Mouse (Mus musculus) E14TG2a.4 (cell line): Measurements from ENCODE around the gene Col6a6.

Experiments used
- H3K27me3 ChIP-seq: 2 replicates; pipeline ENCODE4 v1.6.1; 2014; ENCODE audit warnings: low read length, control low read depth; ENCODE audit not compliant: insufficient read depth
- H3K36me3 ChIP-seq: 2 replicates; pipeline ENCODE4 v1.6.1; 2014; ENCODE audit warnings: low read length, control low read depth; ENCODE audit not compliant: insufficient read depth
- H3K4me1 ChIP-seq: replicated peaks from 2 replicates; pipeline ENCODE4 v1.6.1; 2014; ENCODE audit warnings: low read depth, low read length, control low read depth
- H3K4me3 ChIP-seq: replicated peaks from 2 replicates; pipeline ENCODE4 v1.5.1; 2014; ENCODE audit warnings: mild to moderate bottlenecking, low read length
- H3K9me3 ChIP-seq: 2 replicates; pipeline ENCODE4 v1.6.1; 2014; ENCODE audit warnings: low read length, control low read depth
- CTCF ChIP-seq: conservative IDR thresholded peaks from 2 replicates; pipeline ENCODE4 v1.5.1; 2014; ENCODE audit warnings: low read length
- NANOG ChIP-seq: IDR thresholded peaks from 2 replicates; pipeline ENCODE4 v1.6.1; 2014; ENCODE audit warnings: borderline replicate concordance, low read length, mixed read lengths
- POU5F1 ChIP-seq: IDR thresholded peaks from 2 replicates; pipeline ENCODE4 v1.6.1; 2014; ENCODE audit warnings: low read length, borderline replicate concordance

Gene Col6a6

DNA sequence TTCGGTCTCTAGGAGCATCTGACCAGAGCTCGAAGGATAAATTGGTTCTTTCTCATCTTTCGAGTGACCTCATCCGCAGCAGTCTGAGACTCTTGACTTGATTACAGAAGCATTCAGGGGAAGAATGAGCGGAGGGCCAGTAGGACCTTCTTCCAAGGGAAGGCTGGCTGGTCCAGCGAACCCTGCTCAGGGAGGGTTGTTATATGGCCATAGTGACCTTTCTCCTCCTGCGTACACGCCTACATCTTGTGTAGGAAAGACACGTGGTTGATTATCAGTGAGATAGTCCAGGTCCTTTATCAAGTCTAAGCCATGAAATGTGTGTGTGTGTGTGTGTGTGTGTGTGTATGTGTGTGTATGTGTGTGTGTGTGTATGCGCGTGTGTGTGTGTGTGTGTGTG is 40.2 kb downstream of the Col6a6 start:
- no peaks in the 10 kb centered on the region for H3K27me3 ChIP-seq
- TF ChIP-seq NANOG (no peak), CTCF (no peak), POU5F1 (no peak)
- H3K4me1 ChIP-seq, result no peaks in the 10 kb centered on the region
- H3K9me3 ChIP-seq, result no peaks in the 10 kb centered on the region
- H3K4me3 ChIP-seq, result no peak overlapping the region
- no peaks in the 10 kb centered on the region for H3K36me3 ChIP-seq

GRCm38 (mm10) chr9:105784026-105784425 is 43.9 kb downstream of the Col6a6 start:
- Histone ChIP-seq H3K9me3 (no peaks in the 10 kb centered on the region), H3K4me1 (no peaks in the 10 kb centered on the region), H3K27me3 (no peaks in the 10 kb centered on the region), H3K4me3 (no peak overlapping the region), H3K36me3 (no peaks in the 10 kb centered on the region)
- TF ChIP-seq CTCF (no peak), NANOG (no peak), POU5F1 (no peak)

- Histone ChIP-seq H3K36me3 (no peaks in the 10 kb centered on the region), H3K4me1 (no peaks in the 10 kb centered on the region), H3K27me3 (no peaks in the 10 kb centered on the region)
Observed at GRCm38 (mm10) chr9:105780696-105781095, 47.3 kb downstream of the Col6a6 start.

GRCm38 (mm10) chr9:105778741-105779140 is 49.2 kb downstream of the Col6a6 start:
- TF ChIP-seq NANOG, result no peak
- no peak for TF ChIP-seq POU5F1
- TF ChIP-seq CTCF, result no peak
- 0 out of 2 replicates have a peak, but pooled peaks cover 4% of the 10 kb centered on the region for H3K4me1 ChIP-seq
- H3K36me3 ChIP-seq, result no peaks in the 10 kb centered on the region
- H3K9me3 ChIP-seq, result no peaks in the 10 kb centered on the region
- H3K4me3 ChIP-seq, result no peak overlapping the region
- 0 out of 2 replicates have a peak, but pooled peaks cover 4% of the 10 kb centered on the region for H3K27me3 ChIP-seq

More at GRCm38 (mm10) chr9:105780696-105781095, 47.3 kb downstream of the Col6a6 start:
- Histone ChIP-seq H3K9me3 (no peaks in the 10 kb centered on the region), H3K4me3 (no peak overlapping the region)
- TF ChIP-seq CTCF (no peak), POU5F1 (no peak), NANOG (no peak)

GRCm38 (mm10) chr9:105774878-105775277 is 53.1 kb downstream of the Col6a6 start:
- no peak for TF ChIP-seq NANOG
- no peak for TF ChIP-seq POU5F1
- no peak for TF ChIP-seq CTCF
- H3K36me3 ChIP-seq, result no peaks in the 10 kb centered on the region
- H3K4me1 ChIP-seq, result 0 out of 2 replicates have a peak, but pooled peaks cover 4% of the 10 kb centered on the region
- 0 out of 2 replicates have a peak, but pooled peaks cover 4% of the 10 kb centered on the region for H3K27me3 ChIP-seq
- H3K9me3 ChIP-seq, result no peaks in the 10 kb centered on the region
- no peak overlapping the region for H3K4me3 ChIP-seq

DNA sequence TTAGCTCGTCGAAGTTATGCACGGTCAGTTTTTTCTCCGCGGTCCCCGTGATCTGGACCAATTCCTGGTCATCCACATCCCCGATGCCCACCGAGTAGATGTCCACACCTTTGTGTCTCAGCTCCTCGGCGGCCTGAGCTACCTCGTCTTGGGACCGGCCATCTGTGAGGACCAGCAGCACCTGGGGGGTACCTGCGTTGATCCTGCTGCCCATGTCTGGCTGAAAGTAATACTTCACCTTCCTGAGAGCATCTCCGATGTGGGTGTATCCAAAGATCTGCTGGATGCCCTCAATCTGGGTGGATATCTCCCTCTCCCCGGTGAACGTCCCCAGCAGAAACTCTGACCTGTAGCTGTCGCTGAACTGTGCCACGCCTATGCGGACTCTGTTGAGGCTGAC is 53.6 kb downstream of the Col6a6 start:
- Histone ChIP-seq H3K27me3 (0 out of 2 replicates have a peak, but pooled peaks cover 4% of the 10 kb centered on the region), H3K4me1 (0 out of 2 replicates have a peak, but pooled peaks cover 4% of the 10 kb centered on the region), H3K36me3 (no peaks in the 10 kb centered on the region), H3K9me3 (no peaks in the 10 kb centered on the region), H3K4me3 (no peak overlapping the region)
- no peak for TF ChIP-seq POU5F1
- no peak for TF ChIP-seq CTCF
- TF ChIP-seq NANOG, result no peak

- Histone ChIP-seq H3K27me3 (0 out of 2 replicates have a peak, but pooled peaks cover 4% of the 10 kb centered on the region), H3K9me3 (no peaks in the 10 kb centered on the region), H3K4me1 (0 out of 2 replicates have a peak, but pooled peaks cover 4% of the 10 kb centered on the region), H3K4me3 (no peak overlapping the region), H3K36me3 (no peaks in the 10 kb centered on the region)
- TF ChIP-seq CTCF (no peak), POU5F1 (no peak), NANOG (no peak)
Observed at GRCm38 (mm10) chr9:105771380-105771779, 56.6 kb downstream of the Col6a6 start.

- Histone ChIP-seq H3K9me3 (no peaks in the 10 kb centered on the region), H3K36me3 (no peaks in the 10 kb centered on the region), H3K4me3 (no peak overlapping the region), H3K27me3 (0 out of 2 replicates have a peak, but pooled peaks cover 4% of the 10 kb centered on the region), H3K4me1 (0 out of 2 replicates have a peak, but pooled peaks cover 4% of the 10 kb centered on the region)
- TF ChIP-seq NANOG (no peak), CTCF (no peak), POU5F1 (no peak)
Observed at GRCm38 (mm10) chr9:105770690-105771089, 57.3 kb downstream of the Col6a6 start.

DNA sequence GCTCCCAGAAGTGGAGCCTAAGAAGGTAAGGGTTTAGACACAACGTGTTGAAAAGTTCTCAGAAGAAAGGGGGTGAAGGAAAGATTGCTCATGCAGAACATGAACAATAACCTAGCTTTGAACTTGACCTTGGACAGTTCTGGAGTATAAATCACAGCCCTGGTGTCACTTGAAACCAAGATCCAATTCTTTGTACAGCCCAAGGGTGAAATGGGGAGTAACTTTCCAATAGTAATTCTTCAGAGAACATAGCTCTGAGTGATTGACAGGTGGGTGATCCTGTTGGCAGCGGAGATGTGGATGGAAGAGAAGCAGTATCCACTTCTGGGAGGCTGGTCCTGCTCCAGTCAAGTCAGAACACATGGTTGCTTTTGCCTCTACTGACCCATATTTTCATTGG is 62.1 kb downstream of the Col6a6 start:
- H3K27me3 ChIP-seq, result no peaks in the 10 kb centered on the region
- H3K4me1 ChIP-seq, result no peaks in the 10 kb centered on the region
- H3K4me3 ChIP-seq, result no peak overlapping the region
- H3K36me3 ChIP-seq, result no peaks in the 10 kb centered on the region
- no peaks in the 10 kb centered on the region for H3K9me3 ChIP-seq
- no peak for TF ChIP-seq POU5F1
- TF ChIP-seq CTCF, result no peak
- no peak for TF ChIP-seq NANOG
